Mouse (Mus musculus) neural tube, embryonic 14.5 days (tissue): ENCODE results near the gene Angpt4. TPM values are rescaled to one million over a fixed set of nuclear protein-coding genes. Genes with fewer than 3 reads are reported as not detected.
A peak's percentile ranks its signal among the peaks of the same experiment; 100 is the strongest.

Experiments
- ATAC-seq: fragments of 200-750 bp; cut with Nextera tagmentation; 2 replicates; pipeline ENCODE4 v1.8.0; 2017; ENCODE audit warnings: low read depth, mild to moderate bottlenecking, moderate TSS enrichment, moderate library complexity
- H3K27ac ChIP-seq: fragments of 300-500 bp; sonication (generic); 2 replicates; pipeline ENCODE4 v1.5.1; 2014; ENCODE audit warnings: low read depth, mild to moderate bottlenecking, control low read depth, low read length, moderate library complexity, mixed read lengths
- H3K27me3 ChIP-seq: fragments of 300-500 bp; sonication (generic); 2 replicates; pipeline ENCODE4 v1.6.1; 2014; ENCODE audit warnings: low read length; ENCODE audit not compliant: control insufficient read depth, insufficient read depth
- H3K36me3 ChIP-seq: fragments of 300-500 bp; sonication (generic); 2 replicates; pipeline ENCODE4 v1.6.1; 2014; ENCODE audit warnings: low read length, mixed read lengths; ENCODE audit not compliant: control insufficient read depth, insufficient read depth
- H3K4me1 ChIP-seq: fragments of 300-500 bp; sonication (generic); 2 replicates; pipeline ENCODE4 v1.6.1; 2014; ENCODE audit warnings: low read length; ENCODE audit not compliant: control insufficient read depth, insufficient read depth
- H3K4me2 ChIP-seq: fragments of 300-500 bp; sonication (generic); 2 replicates; pipeline ENCODE4 v1.6.1; 2014; ENCODE audit warnings: mild to moderate bottlenecking, low read depth, low read length, control low read depth
- H3K4me3 ChIP-seq: fragments of 300-500 bp; sonication (generic); 2 replicates; pipeline ENCODE4 v1.5.1; 2014; ENCODE audit warnings: low read depth, low read length, control low read depth, mixed read lengths
- H3K9ac ChIP-seq: fragments of 300-500 bp; sonication (generic); replicated peaks from 2 replicates; pipeline ENCODE4 v1.6.1; 2014; ENCODE audit warnings: low read depth, mild to moderate bottlenecking, control low read depth, low read length, mixed read lengths
- H3K9me3 ChIP-seq: fragments of 300-500 bp; sonication (generic); 2 replicates; pipeline ENCODE4 v1.6.1; 2016; ENCODE audit warnings: low read length; ENCODE audit not compliant: control insufficient read depth
- WGBS: fragments of 180-500 bp; shearing (Covaris S2); extraction: QIAGEN DNeasy Blood & Tissue Kit; methylation state at CpG from one replicate; pipeline ENCODE4 v1.1.7; 2014; 5-methylcytosine and 5-hydroxymethylcytosine counted together
- polyA plus RNA-seq: library from polyadenylated mRNA; unstranded; fragments of >200 nt; fragmentation: Nextera tagmentation; extraction: Ambion mirVana; gene quantifications from 2 replicates; pipeline ENCODE4 v1.2.1, GENCODE M21; 2014

Angpt4 gene
- polyA plus RNA-seq, 1 experiment from 2014 or later, result 0.11 TPM

DNA sequence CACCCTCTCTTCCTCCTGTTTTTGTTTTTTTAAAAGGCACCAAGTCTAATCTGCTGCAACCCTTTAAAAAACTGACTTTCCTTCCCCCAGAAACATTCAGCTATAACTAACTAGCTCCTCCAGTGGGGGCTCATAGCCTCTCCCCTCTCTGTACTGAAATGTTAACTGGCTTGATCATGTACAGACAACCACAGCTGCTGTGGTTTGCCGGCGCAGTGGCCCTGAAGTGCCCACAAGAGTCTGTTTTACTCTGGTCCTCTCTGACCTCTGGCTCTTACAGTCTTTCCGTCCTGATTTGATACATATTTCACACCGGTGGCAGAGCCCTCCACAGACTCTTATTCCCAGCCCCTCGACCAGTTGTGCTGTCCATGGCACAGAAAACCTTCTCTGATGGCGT lies 70.3 kb downstream of the Angpt4 start:
- no peak for ATAC-seq
- WGBS, result 81% methylated on average over 6 of the region's 6 CpGs
- no peak overlapping the region for H3K4me2 ChIP-seq
- no peaks in the 10 kb centered on the region for H3K27me3 ChIP-seq
- no peaks in the 10 kb centered on the region for H3K36me3 ChIP-seq
- H3K4me1 ChIP-seq, result peaks cover 9% of the 10 kb centered on the region
- no peak overlapping the region for H3K27ac ChIP-seq
- H3K9me3 ChIP-seq, result no peaks in the 10 kb centered on the region
- H3K9ac ChIP-seq, result no peak overlapping the region
- no peak overlapping the region for H3K4me3 ChIP-seq

DNA sequence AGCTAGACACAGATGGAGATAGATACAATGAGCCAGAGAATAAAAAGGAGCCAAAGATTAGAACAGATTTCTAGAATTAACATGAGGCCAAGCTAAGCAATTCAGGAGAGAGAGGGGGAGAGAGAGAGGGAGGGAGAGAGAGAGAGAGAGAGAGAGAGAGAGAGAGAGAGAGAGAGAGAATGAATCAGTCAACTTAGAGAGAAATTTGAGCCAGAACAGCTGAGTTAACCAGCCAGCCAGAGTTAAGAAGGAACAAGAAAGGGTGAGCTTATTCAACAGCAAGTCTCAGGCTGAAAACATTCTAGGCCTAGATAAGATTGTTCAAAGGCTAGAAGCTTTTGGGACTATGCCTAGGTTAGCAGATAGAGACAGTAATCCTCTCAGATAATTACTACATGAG lies 71.5 kb downstream of the Angpt4 start:
- H3K4me3 ChIP-seq, result no peak overlapping the region
- no peaks in the 10 kb centered on the region for H3K27me3 ChIP-seq
- peaks cover 9% of the 10 kb centered on the region for H3K4me1 ChIP-seq
- no peak overlapping the region for H3K4me2 ChIP-seq
- no peak overlapping the region for H3K9ac ChIP-seq
- no peaks in the 10 kb centered on the region for H3K9me3 ChIP-seq
- no peaks in the 10 kb centered on the region for H3K36me3 ChIP-seq
- no peak for ATAC-seq
- no peak overlapping the region for H3K27ac ChIP-seq

DNA sequence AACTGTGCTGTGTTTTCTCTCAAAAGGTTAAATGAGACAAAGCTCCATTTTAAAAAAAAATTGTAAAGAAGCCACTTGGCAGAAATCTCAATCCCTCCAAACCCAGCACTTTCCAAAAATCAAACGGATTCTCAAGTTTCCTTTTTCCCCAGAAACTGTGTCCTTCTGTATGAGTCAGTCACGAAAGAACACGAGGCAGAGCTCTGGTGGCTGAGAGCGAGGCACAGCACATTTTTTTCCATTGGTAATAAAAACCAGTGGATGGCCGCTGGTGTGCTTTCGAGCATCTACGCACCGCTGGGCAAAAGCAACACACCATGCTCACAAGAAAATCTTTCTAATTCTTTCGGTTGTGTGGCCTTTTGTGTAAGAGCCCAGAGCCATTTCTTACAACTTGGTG lies 73.0 kb downstream of the Angpt4 start:
- H3K9ac ChIP-seq, result no peak overlapping the region
- 62% methylated on average over 9 of the region's 9 CpGs for WGBS
- peaks cover 5% of the 10 kb centered on the region for H3K4me1 ChIP-seq
- H3K27ac ChIP-seq, result no peak overlapping the region
- no peak overlapping the region for H3K4me3 ChIP-seq
- no peaks in the 10 kb centered on the region for H3K9me3 ChIP-seq
- no peak overlapping the region for H3K4me2 ChIP-seq
- no peaks in the 10 kb centered on the region for H3K27me3 ChIP-seq
- no peaks in the 10 kb centered on the region for H3K36me3 ChIP-seq
- ATAC-seq, result no peak

DNA sequence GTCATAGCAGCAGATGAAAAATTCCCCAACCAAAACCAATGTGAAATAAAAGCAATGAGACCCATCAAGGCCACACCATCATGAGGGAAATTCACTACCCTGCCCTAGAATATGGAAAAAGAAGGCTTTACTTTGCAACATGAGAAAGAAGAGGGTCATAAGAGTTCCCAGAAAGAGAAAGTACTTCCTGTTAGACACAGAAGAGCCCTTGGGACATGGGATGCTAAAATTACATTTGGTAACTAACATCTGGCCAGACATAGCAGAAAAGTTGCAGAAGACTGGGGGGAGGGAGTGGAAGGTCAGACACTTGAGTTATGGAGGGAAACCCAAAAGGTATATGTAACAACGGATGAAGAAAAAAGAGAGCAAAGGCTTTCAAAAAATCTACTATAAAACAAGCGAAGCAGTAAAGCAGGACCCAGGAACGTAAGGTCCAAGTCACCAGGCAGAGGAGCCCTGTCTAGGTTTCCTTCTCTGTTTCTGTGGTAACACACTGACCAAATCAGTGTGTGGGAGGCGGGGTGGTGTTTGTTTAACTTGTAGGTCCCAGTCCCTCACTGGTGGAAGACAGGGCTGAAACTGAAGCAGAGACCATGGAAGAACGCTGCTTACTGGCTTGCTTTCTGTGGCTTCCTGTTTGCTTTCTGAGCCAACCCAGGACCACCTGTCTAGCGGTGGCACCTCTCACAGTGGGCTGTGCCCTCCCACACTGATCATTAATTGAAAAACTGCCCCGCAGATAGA lies 74.6 kb downstream of the Angpt4 start:
- no peak overlapping the region for H3K4me2 ChIP-seq
- H3K4me3 ChIP-seq, result no peak overlapping the region
- no peaks in the 10 kb centered on the region for H3K36me3 ChIP-seq
- H3K9me3 ChIP-seq, result no peaks in the 10 kb centered on the region
- no peak overlapping the region for H3K9ac ChIP-seq
- WGBS, result 75% methylated on average over 7 of the region's 7 CpGs
- H3K4me1 ChIP-seq, result no peaks in the 10 kb centered on the region
- H3K27ac ChIP-seq, result no peak overlapping the region
- H3K27me3 ChIP-seq, result no peaks in the 10 kb centered on the region
- ATAC-seq, result no peak

DNA sequence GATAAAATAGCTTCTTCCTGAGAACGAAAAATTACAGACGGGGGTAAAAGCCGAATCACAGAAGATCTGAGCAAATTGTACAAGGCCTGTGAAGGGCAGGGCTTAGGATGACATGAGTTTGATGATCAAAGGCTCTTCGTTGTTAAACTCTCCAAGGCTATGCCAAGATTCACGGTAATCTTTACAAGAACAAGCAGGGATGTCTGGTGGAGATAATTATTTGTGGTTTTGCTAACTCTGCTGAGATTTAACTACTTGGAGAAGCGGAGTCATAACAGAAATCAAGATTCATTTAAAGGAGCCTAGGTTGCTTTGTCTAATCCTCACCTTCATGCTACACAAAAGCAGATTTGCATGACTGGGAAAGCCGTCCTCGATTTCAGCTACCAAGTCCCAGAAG lies 75.9 kb downstream of the Angpt4 start:
- no peaks in the 10 kb centered on the region for H3K27me3 ChIP-seq
- WGBS, result 90% methylated on average over 8 of the region's 8 CpGs
- H3K4me3 ChIP-seq, result no peak overlapping the region
- no peaks in the 10 kb centered on the region for H3K4me1 ChIP-seq
- H3K9ac ChIP-seq, result no peak overlapping the region
- no peak overlapping the region for H3K27ac ChIP-seq
- no peak overlapping the region for H3K4me2 ChIP-seq
- H3K36me3 ChIP-seq, result no peaks in the 10 kb centered on the region
- H3K9me3 ChIP-seq, result no peaks in the 10 kb centered on the region
- ATAC-seq, result no peak

DNA sequence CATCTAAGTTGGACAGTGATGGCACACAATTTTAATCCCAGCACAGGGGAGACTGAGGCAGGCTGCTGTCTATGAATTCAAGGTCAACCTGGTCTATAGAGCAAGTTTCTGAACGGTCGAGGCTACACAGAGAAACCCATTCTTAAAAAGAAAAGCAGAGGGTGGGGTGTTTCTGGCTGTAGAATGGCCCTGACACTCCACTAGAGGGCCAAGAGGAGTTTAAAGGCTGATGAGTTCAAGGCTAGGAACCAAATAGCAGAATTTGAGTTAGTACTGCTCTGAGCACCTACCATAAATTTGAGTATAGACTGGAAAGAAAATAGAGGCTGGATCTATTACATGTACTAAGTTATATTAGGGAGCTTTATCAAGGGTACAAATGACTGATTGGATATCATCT lies 78.0 kb downstream of the Angpt4 start:
- Histone ChIP-seq H3K4me1 (no peaks in the 10 kb centered on the region), H3K9me3 (no peaks in the 10 kb centered on the region), H3K36me3 (no peaks in the 10 kb centered on the region), H3K9ac (no peak overlapping the region), H3K4me3 (no peak overlapping the region), H3K4me2 (no peak overlapping the region), H3K27ac (no peak overlapping the region), H3K27me3 (no peaks in the 10 kb centered on the region)
- ATAC-seq, result no peak
- WGBS, result 64% methylated on average over 2 of the region's 2 CpGs

DNA sequence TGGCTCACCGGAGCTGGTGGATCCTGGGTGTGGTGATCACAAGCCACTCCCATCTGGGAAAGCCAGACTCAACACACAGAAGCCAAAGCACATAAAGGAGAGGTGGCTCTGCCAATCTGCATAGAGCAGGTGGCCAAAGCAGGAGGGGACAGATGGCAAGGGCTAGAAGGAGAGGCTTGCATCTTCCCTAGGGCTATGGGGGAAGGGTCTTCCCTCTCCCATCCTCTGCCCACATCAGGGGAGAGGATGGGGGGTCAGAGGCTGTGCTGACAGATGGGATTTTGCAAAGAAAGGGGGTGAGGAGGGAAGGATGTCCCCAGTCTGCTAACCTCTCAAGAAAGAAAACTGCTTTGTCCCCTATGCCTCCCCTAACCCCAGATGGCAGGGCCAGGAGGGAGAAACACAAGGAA lies 80.0 kb downstream of the Angpt4 start:
- Histone ChIP-seq H3K27me3 (0 out of 2 replicates have a peak, but pooled peaks cover 1% of the 10 kb centered on the region), H3K27ac (peak overlapping the region; percentile 22; the same call in 1 of the 2 replicates), H3K9me3 (no peaks in the 10 kb centered on the region), H3K36me3 (no peaks in the 10 kb centered on the region), H3K4me3 (no peak overlapping the region), H3K4me1 (peaks cover 4% of the 10 kb centered on the region; the same call in 1 of the 2 replicates), H3K4me2 (no peak overlapping the region), H3K9ac (no peak overlapping the region)
- WGBS, result 11% methylated on average over 1 of the region's 1 CpGs
- peak; percentile 65; the same call in 1 of the 2 replicates for ATAC-seq

DNA sequence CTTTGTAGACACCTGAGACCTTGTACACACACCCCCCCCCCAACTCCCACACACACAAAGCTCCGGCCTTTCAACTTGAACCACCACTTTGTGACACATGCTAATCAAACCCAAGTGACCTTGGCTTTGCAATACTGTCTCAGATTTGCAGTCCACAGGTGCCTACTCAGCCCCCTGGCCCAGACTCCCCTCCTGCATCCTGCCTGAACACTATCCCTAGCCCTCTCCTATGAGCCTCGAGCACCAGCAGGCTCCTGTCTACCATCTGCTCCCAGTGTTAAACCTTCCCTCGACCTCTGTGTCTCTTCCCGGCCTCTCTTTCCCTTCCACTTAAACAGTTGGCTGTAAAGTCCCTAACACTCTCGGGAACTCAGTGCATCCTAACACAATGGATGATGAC lies 80.4 kb downstream of the Angpt4 start:
- Histone ChIP-seq H3K36me3 (no peaks in the 10 kb centered on the region), H3K4me1 (peaks cover 4% of the 10 kb centered on the region; the same call in 1 of the 2 replicates), H3K27ac (no peak overlapping the region; the same call in 1 of the 2 replicates), H3K9ac (no peak overlapping the region), H3K4me3 (no peak overlapping the region), H3K4me2 (no peak overlapping the region), H3K27me3 (0 out of 2 replicates have a peak, but pooled peaks cover 5% of the 10 kb centered on the region), H3K9me3 (no peaks in the 10 kb centered on the region)
- 18% methylated on average over 5 of the region's 5 CpGs for WGBS
- no peak; the same call in 1 of the 2 replicates for ATAC-seq

DNA sequence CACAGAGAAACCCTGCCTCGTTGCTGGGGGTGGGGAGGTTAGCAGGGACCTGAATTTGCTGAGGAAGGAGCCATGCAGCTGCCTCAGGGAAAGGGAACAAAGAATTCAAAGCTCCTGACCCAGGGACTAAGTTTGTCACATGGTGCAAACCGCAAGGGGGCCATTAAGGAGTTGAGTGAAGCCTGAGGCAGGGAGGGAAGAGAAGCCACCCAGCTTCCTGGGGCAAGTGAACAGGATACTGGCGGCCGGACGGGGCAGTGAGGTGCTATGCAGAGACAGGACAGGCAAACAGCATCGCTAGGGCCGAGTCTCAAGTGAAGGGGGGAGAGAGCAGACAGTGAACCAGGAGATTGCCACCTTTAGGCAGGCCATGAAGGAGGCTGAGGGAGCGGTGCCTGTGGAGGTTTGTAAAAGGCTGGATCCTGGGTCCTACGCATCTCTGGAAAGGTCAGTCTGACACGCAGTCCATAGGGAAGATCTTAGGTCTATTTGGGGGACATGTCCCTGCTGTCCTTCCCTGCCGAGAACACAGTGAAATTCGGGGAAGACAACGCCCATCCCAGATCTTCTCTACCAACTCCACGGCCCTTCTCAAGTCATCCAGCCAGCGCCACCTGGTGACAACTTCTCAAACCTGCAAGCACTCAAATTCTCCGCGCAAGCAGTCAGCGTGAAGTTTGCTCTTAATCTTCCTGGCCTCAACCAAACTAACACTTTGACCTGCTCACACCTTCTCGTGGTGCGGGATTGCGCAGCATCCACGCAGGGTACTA lies 83.5 kb downstream of the Angpt4 start:
- peaks cover 14% of the 10 kb centered on the region; the same call in 1 of the 2 replicates for H3K27me3 ChIP-seq
- H3K9ac ChIP-seq, result no peak overlapping the region

More for the DNA sequence above, 83.5 kb downstream of the Angpt4 start:
- no peaks in the 10 kb centered on the region for H3K36me3 ChIP-seq
- WGBS, result 4% methylated on average over 22 of the region's 22 CpGs
- no peak overlapping the region for H3K27ac ChIP-seq
- H3K4me1 ChIP-seq, result peaks cover 4% of the 10 kb centered on the region; the same call in 1 of the 2 replicates
- ATAC-seq, result peak; percentile 42
- H3K9me3 ChIP-seq, result no peaks in the 10 kb centered on the region
- peak overlapping the region; percentile 41 for H3K4me2 ChIP-seq
- H3K4me3 ChIP-seq, result no peak overlapping the region
